Mouse (Mus musculus): ENCODE data around the gene Wwc1.
A peak's percentile ranks its signal among the peaks of the same experiment; 100 is the strongest.
"Not testable (repeated sequence)": the region's sequence is repeated elsewhere in the genome, so short reads cannot be mapped to it uniquely, and the experiment has no call there.

Gene Wwc1

DNA sequence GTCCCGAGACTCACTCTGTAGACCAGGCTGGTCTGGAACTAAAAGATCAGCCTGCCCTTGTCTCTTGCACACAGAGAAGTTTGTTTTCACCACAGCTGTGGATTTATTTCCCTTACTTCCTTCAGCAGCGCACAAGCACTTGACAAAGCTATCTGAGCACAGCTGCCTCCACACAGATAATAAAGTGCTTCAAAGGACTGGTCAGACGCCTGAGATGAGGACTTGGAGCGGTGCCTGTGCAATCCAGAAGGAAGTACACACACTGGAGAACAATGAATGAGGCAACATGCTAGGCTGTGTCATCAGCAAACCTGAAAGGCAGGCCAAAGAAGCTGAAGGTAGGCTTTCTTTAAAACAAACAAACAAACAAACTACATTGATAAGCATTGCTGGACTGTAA lies 148.2 kb downstream of the Wwc1 start:
- no peak for DNase-seq

GRCm38 (mm10) chr11:35827714-35828113 lies 152.6 kb downstream of the Wwc1 start:
- no peak for DNase-seq

DNA sequence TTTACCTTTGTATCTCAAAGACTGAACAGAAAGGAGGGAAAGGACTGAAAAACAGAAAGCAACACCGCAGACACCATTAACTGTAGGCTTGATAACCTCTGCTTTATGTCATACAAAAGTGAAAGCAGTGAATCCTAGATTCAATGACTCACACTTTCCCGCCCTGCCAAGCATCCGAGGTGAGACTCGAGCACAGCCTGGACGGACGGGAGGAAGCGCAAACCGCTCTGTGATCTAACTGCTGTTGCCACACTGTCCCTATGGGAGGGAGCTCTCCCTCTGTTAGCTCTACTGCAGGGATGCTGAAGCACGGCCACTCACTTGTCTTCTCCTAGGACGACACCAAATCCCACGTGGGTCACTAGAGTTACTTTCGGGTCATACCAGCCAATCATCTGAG lies 164.0 kb downstream of the Wwc1 start:
- no peak for DNase-seq

DNA sequence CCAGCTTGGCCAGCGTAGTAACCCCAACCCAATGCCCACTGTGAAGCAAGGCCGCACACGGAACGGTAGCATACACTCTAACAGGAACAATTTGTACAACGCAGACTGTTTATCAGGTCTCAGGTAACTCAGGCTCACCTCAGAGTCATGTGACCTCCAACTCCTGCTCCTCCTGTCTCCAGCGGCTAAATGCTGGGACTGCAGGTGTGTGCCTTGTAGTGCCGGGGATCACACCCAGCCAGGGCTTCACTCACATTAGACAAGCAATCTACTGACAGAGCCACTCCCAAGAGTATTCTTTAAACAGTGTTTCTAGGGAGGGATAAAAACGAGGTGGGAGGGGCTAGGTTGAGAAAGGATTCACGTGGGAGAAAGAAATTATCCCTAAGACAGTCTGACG lies 168.9 kb downstream of the Wwc1 start:
- no peak for DNase-seq

DNA sequence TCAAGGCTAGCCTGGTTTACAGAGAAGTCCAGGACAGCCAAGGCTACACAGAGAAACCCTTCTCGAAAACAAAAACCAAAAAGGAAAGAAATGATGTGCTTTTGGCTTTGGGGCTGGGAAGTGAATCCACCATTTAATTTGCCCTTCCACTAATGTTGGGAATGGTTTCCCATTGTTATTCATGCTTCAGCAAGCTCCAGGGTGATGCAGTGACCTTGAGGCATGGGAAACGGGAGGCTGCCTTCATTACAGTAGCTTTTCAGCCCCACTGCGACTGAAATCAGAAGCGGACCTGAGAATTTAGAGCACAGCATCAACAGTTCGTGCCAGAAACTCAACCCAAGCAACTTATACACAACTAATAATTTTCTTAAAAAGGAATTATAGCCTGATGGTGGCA lies 179.0 kb downstream of the Wwc1 start:
- DNase-seq = no peak

GRCm38 (mm10) chr11:35798874-35799273 lies 181.5 kb downstream of the Wwc1 start, which contains the start of gene Fbll1:
Gene Fbll1 (minus strand): TSS chr11:35798884.
- peak; percentile 10 for DNase-seq

DNA sequence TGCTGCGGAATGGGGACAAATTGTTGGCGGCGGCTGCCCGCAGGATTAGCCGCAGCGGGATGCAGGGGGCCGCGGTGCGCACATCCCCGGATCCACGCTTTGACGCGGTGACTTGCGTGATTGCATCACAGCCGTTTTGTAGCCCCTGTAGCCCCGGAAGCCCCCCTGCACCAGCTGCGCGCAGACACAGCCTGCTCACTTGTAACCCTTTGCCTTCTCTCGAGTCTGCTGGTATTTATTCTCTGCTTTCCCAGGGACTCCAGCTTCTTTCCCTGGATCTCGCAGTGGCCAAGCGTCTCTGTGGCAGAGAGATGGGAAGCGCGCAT lies 181.9 kb downstream of the Wwc1 start:
- DNase-seq = peak; percentile 67

- peak; percentile 40 for DNase-seq
Measured at GRCm38 (mm10) chr11:35797751-35798494, 182.4 kb downstream of the Wwc1 start.

GRCm38 (mm10) chr11:35792800-35793199 lies 187.5 kb downstream of the Wwc1 start:
- DNase-seq = not testable (repeated sequence)

- DNase-seq = no peak
Measured at GRCm38 (mm10) chr11:35788443-35788842, 191.9 kb downstream of the Wwc1 start.

All from cerebellum, adult 11 months (tissue).